Mouse (Mus musculus) limb, embryonic 13.5 days (tissue): Measurements from ENCODE around the gene Flna. TPM values are rescaled to one million over a fixed set of nuclear protein-coding genes. Genes with fewer than 3 reads are reported as not detected.

Experiments used
- ATAC-seq: fragments of 200-750 bp; cut with Nextera tagmentation; 2 replicates; pipeline ENCODE4 v1.8.0; 2017; ENCODE audit warnings: low read depth, moderate number of reproducible peaks, moderate TSS enrichment; ENCODE audit not compliant: low FRiP score
- H3K27ac ChIP-seq: fragments of 300-500 bp; sonication (generic); 2 replicates; pipeline ENCODE4 v1.5.1; 2015; ENCODE audit warnings: inconsistent platforms, mild to moderate bottlenecking, moderate library complexity
- H3K27me3 ChIP-seq: fragments of 300-500 bp; sonication (generic); 2 replicates; pipeline ENCODE4 v1.6.1; 2015; ENCODE audit warnings: mild to moderate bottlenecking, inconsistent platforms
- H3K36me3 ChIP-seq: fragments of 300-500 bp; sonication (generic); 2 replicates; pipeline ENCODE4 v1.6.1; 2015; ENCODE audit warnings: inconsistent platforms, mild to moderate bottlenecking, moderate library complexity
- H3K4me1 ChIP-seq: fragments of 300-500 bp; sonication (generic); 2 replicates; pipeline ENCODE4 v1.6.1; 2015; ENCODE audit warnings: inconsistent platforms
- H3K4me2 ChIP-seq: fragments of 300-500 bp; sonication (generic); replicated peaks from 2 replicates; pipeline ENCODE4 v1.6.1; 2015; ENCODE audit warnings: inconsistent platforms, mild to moderate bottlenecking, moderate library complexity
- H3K4me3 ChIP-seq: fragments of 300-500 bp; sonication (generic); 2 replicates; pipeline ENCODE4 v1.5.1; 2015; ENCODE audit warnings: moderate library complexity, mild to moderate bottlenecking, inconsistent platforms
- H3K9ac ChIP-seq: fragments of 300-500 bp; sonication (generic); 2 replicates; pipeline ENCODE4 v1.6.1; 2015; ENCODE audit warnings: mild to moderate bottlenecking, inconsistent platforms
- H3K9me3 ChIP-seq: fragments of 300-500 bp; sonication (generic); 2 replicates; pipeline ENCODE4 v1.6.1; 2016; ENCODE audit warnings: inconsistent platforms
- WGBS: fragments of 180-500 bp; shearing (Covaris S2); methylation state at CpG from one replicate; pipeline ENCODE4 v1.1.7; 2015; 5-methylcytosine and 5-hydroxymethylcytosine counted together
- polyA plus RNA-seq: library from polyadenylated mRNA; unstranded; fragments of >200 nt; fragmentation: Nextera tagmentation; extraction: Ambion mirVana; gene quantifications from 2 replicates; pipeline ENCODE4 v1.2.1, GENCODE M21; 2015

The Flna gene
- polyA plus RNA-seq, 1 experiment from 2014 or later: 314 TPM

GRCm38 (mm10) chrX:74270902-74271551, 21.4 kb upstream of the Flna start:
- peaks cover 8% of the 10 kb centered on the region; the same call in 1 of the 2 replicates for H3K36me3 ChIP-seq

GRCm38 (mm10) chrX:74270062-74270901, 20.7 kb upstream of the Flna start, which contains the start of gene Rpl10:
Gene Rpl10, plus strand, starts transcription at chrX:74270812.
- H3K27me3 ChIP-seq: no peaks in the 10 kb centered on the region
- peak within 1 kb of the TSS; percentile 64 for H3K4me2 ChIP-seq
- no peaks in the 10 kb centered on the region for H3K9me3 ChIP-seq
- H3K36me3 ChIP-seq: peaks cover 8% of the 10 kb centered on the region; the same call in 1 of the 2 replicates
- H3K27ac ChIP-seq: peak within 1 kb of the TSS; percentile 96
- peak within 1 kb of the TSS; percentile 83 for H3K9ac ChIP-seq
- WGBS: 15% methylated on average over 42 of the region's 42 CpGs
- peak within 1 kb of the TSS; percentile 60 for H3K4me3 ChIP-seq
- ATAC-seq: peak; percentile 95
- no peaks in the 10 kb centered on the region for H3K4me1 ChIP-seq

More at GRCm38 (mm10) chrX:74270902-74271551, 21.4 kb upstream of the Flna start:
- Histone ChIP-seq H3K27ac (peak overlapping the region; percentile 74), H3K27me3 (no peaks in the 10 kb centered on the region), H3K9ac (peak overlapping the region; percentile 83), H3K4me1 (no peaks in the 10 kb centered on the region), H3K9me3 (no peaks in the 10 kb centered on the region), H3K4me2 (peak overlapping the region; percentile 64), H3K4me3 (peak overlapping the region; percentile 60)
- WGBS: 16% methylated on average over 27 of the region's 27 CpGs
- ATAC-seq: peak; percentile 1; the same call in 1 of the 2 replicates

DNA sequence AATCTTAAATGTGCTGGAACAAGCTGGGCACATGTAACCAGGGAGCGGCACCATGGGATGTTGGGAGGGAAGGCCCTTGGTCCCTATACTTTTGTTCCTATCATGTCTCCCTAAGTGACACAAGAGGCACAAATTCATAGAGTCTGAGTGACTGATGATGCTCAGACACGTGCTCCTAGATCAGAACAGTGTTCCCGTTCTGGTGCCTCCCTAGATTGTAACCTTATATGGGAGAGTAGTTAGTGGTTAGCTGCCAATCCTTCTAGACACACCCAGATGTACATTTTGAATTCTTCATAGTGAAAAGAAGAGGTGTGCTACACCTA, 20.1 kb upstream of the Flna start:
- Histone ChIP-seq H3K4me1 (no peaks in the 10 kb centered on the region), H3K9me3 (no peaks in the 10 kb centered on the region), H3K27ac (peak overlapping the region; percentile 96), H3K27me3 (no peaks in the 10 kb centered on the region), H3K9ac (peak overlapping the region; percentile 64), H3K36me3 (peaks cover 8% of the 10 kb centered on the region; the same call in 1 of the 2 replicates), H3K4me3 (peak overlapping the region; percentile 60), H3K4me2 (peak overlapping the region; percentile 59)
- WGBS: 16% methylated on average over 3 of the region's 3 CpGs
- peak; percentile 7; the same call in 1 of the 2 replicates for ATAC-seq

GRCm38 (mm10) chrX:74257746-74258145, 8.1 kb upstream of the Flna start:
- 94% methylated on average over 3 of the region's 3 CpGs for WGBS
- no peak overlapping the region for H3K9ac ChIP-seq
- H3K36me3 ChIP-seq: peaks cover 23% of the 10 kb centered on the region
- no peak overlapping the region for H3K4me2 ChIP-seq
- H3K4me3 ChIP-seq: no peak overlapping the region
- H3K27me3 ChIP-seq: no peaks in the 10 kb centered on the region
- no peak for ATAC-seq
- H3K9me3 ChIP-seq: no peaks in the 10 kb centered on the region
- no peak overlapping the region for H3K27ac ChIP-seq
- peaks cover 5% of the 10 kb centered on the region; the same call in 1 of the 2 replicates for H3K4me1 ChIP-seq

DNA sequence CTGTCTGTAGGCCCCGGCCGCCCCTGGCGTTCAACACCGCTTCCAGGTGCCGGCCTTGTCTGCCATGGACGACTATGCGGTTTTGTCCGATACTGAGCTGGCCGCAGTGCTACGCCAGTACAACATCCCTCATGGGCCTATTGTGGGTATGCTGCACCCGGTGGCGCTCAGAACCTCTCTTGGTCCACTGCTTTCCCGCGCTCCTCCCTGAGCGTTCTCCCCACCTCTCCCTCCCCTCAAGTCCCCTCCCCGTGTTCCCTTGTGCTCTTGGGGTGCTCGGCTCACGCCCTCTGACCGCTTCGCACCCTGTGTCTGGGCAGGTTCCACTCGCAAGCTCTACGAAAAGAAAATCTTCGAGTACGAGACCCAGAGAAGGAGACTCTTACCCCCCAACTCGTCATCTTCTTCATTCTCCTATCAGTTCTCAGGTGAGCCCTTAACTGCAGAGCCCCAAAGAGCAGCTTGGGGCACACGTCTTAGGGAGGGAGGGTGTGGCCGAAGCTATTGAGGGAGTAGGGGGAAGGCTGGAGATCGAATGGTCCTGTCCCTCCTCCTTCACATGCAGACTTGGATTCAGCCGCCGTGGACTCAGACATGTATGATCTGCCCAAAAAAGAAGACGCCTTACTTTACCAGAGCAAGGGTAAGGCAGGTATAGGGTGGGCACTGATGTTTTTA, 5.4 kb upstream of the Flna start:
- 15% methylated on average over 31 of the region's 31 CpGs for WGBS

DNA sequence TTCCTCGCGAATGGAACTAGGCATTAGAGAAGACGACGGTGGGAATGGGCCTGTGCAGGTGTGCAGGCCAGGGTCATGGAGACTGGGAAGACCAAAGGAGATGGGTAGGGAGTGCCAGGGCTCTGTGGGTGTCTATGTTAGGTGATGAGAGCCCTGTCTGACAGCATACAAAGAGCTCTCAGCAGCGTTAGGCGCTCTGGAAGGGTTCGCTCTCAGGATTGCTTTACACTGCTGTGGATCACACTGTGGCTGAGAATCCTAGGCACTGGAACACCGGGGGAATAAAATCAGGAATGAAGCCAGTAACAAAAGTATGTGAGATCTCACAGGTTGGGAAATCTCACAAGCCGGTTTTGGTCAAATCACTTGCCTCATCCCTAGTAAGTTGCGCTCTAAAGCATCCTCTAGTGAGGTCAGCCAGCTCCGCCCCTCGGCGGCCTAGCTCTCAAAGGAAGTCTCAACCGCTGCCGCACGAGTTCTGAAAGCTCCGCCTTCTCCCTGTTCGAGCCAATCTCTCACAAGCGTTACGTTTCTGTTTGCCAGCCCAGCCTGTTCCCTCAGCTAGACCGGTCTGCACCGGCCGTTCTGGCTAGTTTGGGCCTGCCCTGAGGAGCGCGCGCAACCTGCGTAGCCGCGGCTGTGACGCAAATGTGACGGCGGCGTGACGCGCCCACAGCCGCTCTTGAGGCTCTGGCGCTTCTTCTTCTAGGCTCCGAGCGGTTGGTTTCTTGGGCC, 4.7 kb upstream of the Flna start, which contains the start of gene Emd:
Gene Emd (plus strand): TSS at position 535 of the 735 bp plus-strand sequence.
- Histone ChIP-seq H3K36me3 (peaks cover 23% of the 10 kb centered on the region), H3K27ac (peak within 1 kb of the TSS; percentile 90), H3K9me3 (no peaks in the 10 kb centered on the region), H3K4me3 (peak within 1 kb of the TSS; percentile 59), H3K4me1 (peaks cover 5% of the 10 kb centered on the region; the same call in 1 of the 2 replicates), H3K27me3 (no peaks in the 10 kb centered on the region), H3K9ac (peak within 1 kb of the TSS; percentile 81), H3K4me2 (peak within 1 kb of the TSS; percentile 73)
- 17% methylated on average over 39 of the region's 39 CpGs for WGBS
- peak; percentile 97 for ATAC-seq

More for the DNA sequence above, 5.4 kb upstream of the Flna start:
- H3K27me3 ChIP-seq: no peaks in the 10 kb centered on the region
- peak overlapping the region; percentile 73 for H3K4me2 ChIP-seq
- peak overlapping the region; percentile 59 for H3K4me3 ChIP-seq
- peak overlapping the region; percentile 81 for H3K9ac ChIP-seq
- peak overlapping the region; percentile 90 for H3K27ac ChIP-seq
- peak; percentile 63 for ATAC-seq
- peaks cover 5% of the 10 kb centered on the region; the same call in 1 of the 2 replicates for H3K4me1 ChIP-seq
- no peaks in the 10 kb centered on the region for H3K9me3 ChIP-seq
- H3K36me3 ChIP-seq: peaks cover 23% of the 10 kb centered on the region

DNA sequence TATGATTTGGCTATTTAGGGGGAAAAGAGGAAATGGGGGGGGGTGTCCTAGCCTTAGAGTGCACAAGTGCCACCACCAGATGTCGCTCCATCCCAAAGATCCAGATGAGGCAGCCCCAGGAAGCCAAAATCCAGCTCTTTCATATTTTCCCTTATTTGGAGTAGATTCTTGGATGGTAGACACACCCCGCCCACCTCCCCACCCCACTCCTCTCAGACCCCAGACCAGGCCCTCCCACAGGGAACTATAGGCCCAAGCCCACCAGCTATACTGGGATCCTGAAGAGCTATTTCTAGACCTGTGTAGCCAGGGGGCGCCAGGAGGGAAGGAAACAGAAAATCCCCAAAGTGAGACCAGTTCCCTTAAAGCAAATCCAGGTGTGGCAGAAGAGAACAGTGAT, 969 bp downstream of the Flna start:
- 10% methylated on average over 3 of the region's 3 CpGs for WGBS
- peak overlapping the region; percentile 43; the same call in 1 of the 2 replicates for H3K4me3 ChIP-seq
- H3K4me2 ChIP-seq: peak overlapping the region; percentile 64
- peaks cover 8% of the 10 kb centered on the region for H3K4me1 ChIP-seq
- H3K27me3 ChIP-seq: no peaks in the 10 kb centered on the region
- H3K9ac ChIP-seq: no peak overlapping the region
- peak; percentile 48 for ATAC-seq
- no peaks in the 10 kb centered on the region for H3K36me3 ChIP-seq
- peak overlapping the region; percentile 73 for H3K27ac ChIP-seq
- no peaks in the 10 kb centered on the region for H3K9me3 ChIP-seq

GRCm38 (mm10) chrX:74246693-74247092, 2.9 kb downstream of the Flna start:
- Histone ChIP-seq H3K4me1 (peaks cover 18% of the 10 kb centered on the region), H3K4me3 (peak overlapping the region; percentile 60), H3K27me3 (no peaks in the 10 kb centered on the region), H3K9ac (peak overlapping the region; percentile 64), H3K36me3 (peaks cover 15% of the 10 kb centered on the region), H3K27ac (peak overlapping the region; percentile 87), H3K4me2 (peak overlapping the region; percentile 61), H3K9me3 (no peaks in the 10 kb centered on the region)
- WGBS: 12% methylated on average over 14 of the region's 15 CpGs
- peak; percentile 17; the same call in 1 of the 2 replicates for ATAC-seq

- Histone ChIP-seq H3K9ac (peak overlapping the region; percentile 81), H3K4me2 (peak overlapping the region; percentile 70), H3K36me3 (peaks cover 19% of the 10 kb centered on the region), H3K27ac (peak overlapping the region; percentile 89), H3K4me3 (peak overlapping the region; percentile 60), H3K9me3 (no peaks in the 10 kb centered on the region), H3K4me1 (peaks cover 18% of the 10 kb centered on the region), H3K27me3 (no peaks in the 10 kb centered on the region)
- peak; percentile 90 for ATAC-seq
- 19% methylated on average over 32 of the region's 38 CpGs for WGBS
Measured at GRCm38 (mm10) chrX:74246213-74246681, 3.4 kb downstream of the Flna start.

GRCm38 (mm10) chrX:74245687-74246086, 3.9 kb downstream of the Flna start:
- Histone ChIP-seq H3K9me3 (no peaks in the 10 kb centered on the region), H3K27me3 (no peaks in the 10 kb centered on the region), H3K36me3 (peaks cover 25% of the 10 kb centered on the region), H3K4me3 (peak overlapping the region; percentile 60), H3K27ac (peak overlapping the region; percentile 89), H3K4me2 (peak overlapping the region; percentile 70), H3K4me1 (peaks cover 18% of the 10 kb centered on the region), H3K9ac (peak overlapping the region; percentile 81)
- WGBS: 18% methylated on average over 21 of the region's 21 CpGs
- ATAC-seq: peak; percentile 20; the same call in 1 of the 2 replicates

GRCm38 (mm10) chrX:74245107-74245506, 4.5 kb downstream of the Flna start:
- Histone ChIP-seq H3K9ac (peak overlapping the region; percentile 81), H3K4me1 (peaks cover 18% of the 10 kb centered on the region), H3K4me3 (peak overlapping the region; percentile 60), H3K27me3 (no peaks in the 10 kb centered on the region), H3K4me2 (peak overlapping the region; percentile 70), H3K9me3 (no peaks in the 10 kb centered on the region), H3K36me3 (peaks cover 30% of the 10 kb centered on the region), H3K27ac (peak overlapping the region; percentile 89)
- ATAC-seq: no peak
- 43% methylated on average over 1 of the region's 1 CpGs for WGBS
